Mouse (Mus musculus) MEL (cell line): Measurements from ENCODE around the gene Ctsa.
"Not testable (repeated sequence)": the region's sequence is repeated elsewhere in the genome, so short reads cannot be mapped to it uniquely, and the experiment has no call there.

Experiments used
- CTCF ChIP-seq, 3 experiments: IDR thresholded peaks in 2 of 3; conservative IDR thresholded peaks in 1 of 3; 2 replicates each; pipeline ENCODE4 v1.5.1; 2011 to 2012; ENCODE audit warnings: low read length in 3 of 3, low read depth in 2 of 3, mild to moderate bottlenecking in 2 of 3, improper control_type of control experiment in 1 of 3, inconsistent platforms in 1 of 3, mixed read lengths in 1 of 3, moderate library complexity in 1 of 3; ENCODE audit not compliant: control insufficient read depth in 1 of 3, insufficient read depth in 1 of 3, poor library complexity in 1 of 3, severe bottlenecking in 1 of 3
- EP300 ChIP-seq, 2 experiments: IDR thresholded peaks; 2 replicates each; pipeline ENCODE4 v1.6.1; 2011; ENCODE audit warnings: improper control_type of control experiment in 2 of 2, low read length in 2 of 2, low read depth in 1 of 2, mild to moderate bottlenecking in 1 of 2
- ETS1 ChIP-seq: IDR thresholded peaks from 2 replicates; pipeline ENCODE4 v1.6.1; 2012; ENCODE audit warnings: low read depth, mild to moderate bottlenecking, inconsistent platforms, low read length, improper control_type of control experiment, moderate library complexity
- GATA1 ChIP-seq: IDR thresholded peaks from 2 replicates; pipeline ENCODE4 v1.6.1; 2011; ENCODE audit warnings: low read depth, low read length, improper control_type of control experiment
- HCFC1 ChIP-seq: IDR thresholded peaks from 2 replicates; pipeline ENCODE4 v1.6.1; 2012; ENCODE audit warnings: low read depth, mild to moderate bottlenecking, inconsistent platforms, low read length, improper control_type of control experiment, moderate library complexity
- MAFK ChIP-seq: IDR thresholded peaks from 2 replicates; pipeline ENCODE4 v1.6.1; 2011; ENCODE audit warnings: low read depth, mild to moderate bottlenecking, low read length, improper control_type of control experiment, borderline replicate concordance
- POLR2AphosphoS2 ChIP-seq: IDR thresholded peaks from 2 replicates; pipeline ENCODE4 v1.6.1; 2011; ENCODE audit warnings: low read length, improper control_type of control experiment
- RAD21 ChIP-seq: IDR thresholded peaks from 2 replicates; pipeline ENCODE4 v1.6.1; 2011; ENCODE audit warnings: mild to moderate bottlenecking, low read depth, low read length, improper control_type of control experiment
- SIN3A ChIP-seq: IDR thresholded peaks from 2 replicates; pipeline ENCODE4 v1.6.1; 2012; ENCODE audit warnings: low read length, improper control_type of control experiment, inconsistent platforms
- TBP ChIP-seq: IDR thresholded peaks from 2 replicates; pipeline ENCODE4 v1.8.0; 2011; ENCODE audit warnings: low read depth, low read length, improper control_type of control experiment
- ZMIZ1 ChIP-seq: IDR thresholded peaks from 2 replicates; pipeline ENCODE4 v1.6.1; 2012; ENCODE audit warnings: low read depth, mild to moderate bottlenecking, inconsistent platforms, low read length, improper control_type of control experiment, moderate library complexity
- ZNF384 ChIP-seq: IDR thresholded peaks from 2 replicates; pipeline ENCODE4 v1.6.1; 2012; ENCODE audit warnings: low read depth, mild to moderate bottlenecking, inconsistent platforms, low read length, improper control_type of control experiment

DNA sequence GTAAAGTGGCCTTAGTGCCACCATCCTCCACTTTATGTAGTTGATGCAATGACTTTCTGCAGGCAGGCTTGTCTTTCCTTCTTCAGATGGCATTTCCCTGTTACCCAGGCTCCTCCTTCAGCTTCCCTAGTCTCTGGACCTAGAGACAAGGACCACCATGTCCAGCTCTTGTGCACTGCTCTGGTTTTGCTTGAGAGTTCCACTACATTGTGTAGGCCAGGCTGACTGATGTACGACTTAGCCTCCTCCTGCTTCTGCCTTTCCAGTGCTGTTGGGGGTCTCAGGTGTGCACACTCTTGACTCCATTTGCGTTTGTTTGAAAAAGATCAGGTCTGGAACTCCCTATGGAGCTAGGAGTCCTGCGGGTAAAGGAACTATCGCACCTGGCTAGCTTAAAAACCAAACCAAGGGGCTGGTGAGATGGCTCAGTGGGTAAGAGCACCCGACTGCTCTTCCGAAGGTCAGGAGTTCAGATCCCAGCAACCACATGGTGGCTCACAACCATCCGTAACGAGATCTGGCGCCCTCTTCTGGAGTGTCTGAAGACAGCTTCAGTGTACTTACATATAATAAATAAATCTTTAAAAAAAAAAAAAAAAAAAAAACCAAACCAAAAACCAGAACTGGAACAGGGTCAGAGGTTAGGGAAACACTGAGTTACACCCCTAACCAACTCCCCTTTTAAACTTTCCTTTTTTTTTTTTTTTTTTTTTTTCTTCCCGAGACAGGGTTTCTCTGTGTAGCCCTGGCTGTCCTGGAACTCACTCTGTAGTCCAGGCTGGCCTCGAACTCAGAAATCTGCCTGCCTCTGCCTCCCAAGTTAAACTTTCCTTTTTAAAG is 44.9 kb downstream of the Ctsa start:
- TF ChIP-seq EP300 (IDR thresholded peaks at IDR 0.05; ENCODE audit: low read depth in 1 of 2, low read length in 2 of 2); POLR2AphosphoS2; HCFC1; GATA1; TBP; MAFK; SIN3A; ZMIZ1; CTCF (IDR thresholded peaks at IDR 0.05 in 2 of 3, conservative IDR thresholded peaks at IDR 0.05 in 1 of 3; ENCODE audit: control insufficient read depth in 1 of 3, insufficient read depth in 1 of 3, low read depth in 2 of 3, low read length in 3 of 3, poor library complexity in 1 of 3, severe bottlenecking in 1 of 3); RAD21; ETS1: not testable (repeated sequence)
- 0 out of 2 replicates have a peak, but pooled peaks have one; percentile 6 for TF ChIP-seq ZNF384
